Mouse (Mus musculus) intestine, postnatal 0 days (tissue): ENCODE data around the gene Lifr. TPM values are rescaled to one million over a fixed set of nuclear protein-coding genes. Genes with fewer than 3 reads are reported as not detected.

ENCODE experiments used
- ATAC-seq: fragments of 200-750 bp; cut with Nextera tagmentation; 2 replicates; pipeline ENCODE4 v1.8.0; 2017; ENCODE audit warnings: mild to moderate bottlenecking, moderate TSS enrichment, moderate library complexity
- H3K27ac ChIP-seq: fragments of 300-500 bp; sonication (generic); 2 replicates; pipeline ENCODE4 v1.5.1; 2014; ENCODE audit warnings: mild to moderate bottlenecking, low read depth, low read length, moderate library complexity
- H3K27me3 ChIP-seq: fragments of 300-500 bp; sonication (generic); replicated peaks from 2 replicates; pipeline ENCODE4 v1.6.1; 2014; ENCODE audit warnings: low read length, mixed read lengths; ENCODE audit not compliant: control insufficient read depth, insufficient read depth
- H3K36me3 ChIP-seq: fragments of 300-500 bp; sonication (generic); 2 replicates; pipeline ENCODE4 v1.6.1; 2014; ENCODE audit warnings: mild to moderate bottlenecking, moderate library complexity; ENCODE audit not compliant: control insufficient read depth, insufficient read depth
- H3K4me1 ChIP-seq: fragments of 300-500 bp; sonication (generic); replicated peaks from 2 replicates; pipeline ENCODE4 v1.6.1; 2014; ENCODE audit warnings: antibody characterized with exemption, low read length, mixed read lengths; ENCODE audit not compliant: control insufficient read depth, insufficient read depth
- H3K4me2 ChIP-seq: fragments of 300-500 bp; sonication (generic); replicated peaks from 2 replicates; pipeline ENCODE4 v1.6.1; 2014; ENCODE audit warnings: low read depth, mild to moderate bottlenecking, moderate library complexity
- H3K4me3 ChIP-seq: fragments of 300-500 bp; sonication (generic); 2 replicates; pipeline ENCODE4 v1.5.1; 2014; ENCODE audit warnings: low read depth, low read length
- H3K9ac ChIP-seq: fragments of 300-500 bp; sonication (generic); 2 replicates; pipeline ENCODE4 v1.6.1; 2014; ENCODE audit warnings: mild to moderate bottlenecking, low read depth, low read length
- H3K9me3 ChIP-seq: fragments of 300-500 bp; sonication (generic); 2 replicates; pipeline ENCODE4 v1.6.1; 2016; ENCODE audit warnings: mixed run types; ENCODE audit not compliant: control insufficient read depth
- CTCF ChIP-seq: sonication (generic); IDR thresholded peaks from 2 replicates; pipeline ENCODE4 v1.5.1; 2016; ENCODE audit warnings: low read depth, mild to moderate bottlenecking, control low read depth, antibody characterized with exemption, moderate library complexity
- WGBS: fragments of 180-500 bp; shearing (Covaris S2); extraction: QIAGEN DNeasy Blood & Tissue Kit; methylation state at CpG from one replicate; pipeline ENCODE4 v1.1.7; 2014; 5-methylcytosine and 5-hydroxymethylcytosine counted together
- polyA plus RNA-seq: library from polyadenylated mRNA; unstranded; fragments of >200 nt; fragmentation: Nextera tagmentation; extraction: Ambion mirVana; gene quantifications from 2 replicates; pipeline ENCODE4 v1.2.1, GENCODE M21; 2015

Gene Lifr
- polyA plus RNA-seq, 1 experiment from 2014 or later = 6.3 TPM

GRCm38 (mm10) chr15:7226225-7226624 lies 135.8 kb downstream of the Lifr start:
- 4% methylated on average over 5 of the region's 5 CpGs for WGBS
- Histone ChIP-seq H3K36me3 (no peaks in the 10 kb centered on the region), H3K27ac (no peak overlapping the region), H3K4me3 (no peak overlapping the region), H3K27me3 (0 out of 2 replicates have a peak, but pooled peaks cover 4% of the 10 kb centered on the region), H3K9me3 (no peaks in the 10 kb centered on the region), H3K4me2 (no peak overlapping the region), H3K4me1 (no peaks in the 10 kb centered on the region), H3K9ac (no peak overlapping the region)
- ATAC-seq = peak; percentile 83
- peak; percentile 100 for TF ChIP-seq CTCF

GRCm38 (mm10) chr15:7233393-7234090 lies 143.1 kb downstream of the Lifr start:
- no peak for ATAC-seq
- no peak for TF ChIP-seq CTCF
- 81% methylated on average over 13 of the region's 13 CpGs for WGBS

GRCm38 (mm10) chr15:7239904-7240303 lies 149.5 kb downstream of the Lifr start:
- Histone ChIP-seq H3K9ac (no peak overlapping the region), H3K4me1 (no peaks in the 10 kb centered on the region), H3K36me3 (no peaks in the 10 kb centered on the region), H3K4me2 (no peak overlapping the region), H3K4me3 (no peak overlapping the region), H3K9me3 (no peaks in the 10 kb centered on the region), H3K27me3 (no peaks in the 10 kb centered on the region), H3K27ac (no peak overlapping the region)
- TF ChIP-seq CTCF = no peak
- 92% methylated on average over 11 of the region's 11 CpGs for WGBS
- no peak for ATAC-seq

More at GRCm38 (mm10) chr15:7233393-7234090, 143.1 kb downstream of the Lifr start:
- no peaks in the 10 kb centered on the region for H3K27me3 ChIP-seq
- no peaks in the 10 kb centered on the region for H3K4me1 ChIP-seq
- H3K9me3 ChIP-seq = no peaks in the 10 kb centered on the region
- H3K36me3 ChIP-seq = no peaks in the 10 kb centered on the region
- no peak overlapping the region for H3K9ac ChIP-seq
- no peak overlapping the region for H3K4me3 ChIP-seq
- no peak overlapping the region for H3K4me2 ChIP-seq
- H3K27ac ChIP-seq = no peak overlapping the region

- H3K27ac ChIP-seq = no peak overlapping the region
- no peaks in the 10 kb centered on the region for H3K27me3 ChIP-seq
- no peaks in the 10 kb centered on the region for H3K9me3 ChIP-seq
- no peak for ATAC-seq
- H3K4me2 ChIP-seq = no peak overlapping the region
- H3K9ac ChIP-seq = no peak overlapping the region
- H3K4me3 ChIP-seq = no peak overlapping the region
- H3K36me3 ChIP-seq = no peaks in the 10 kb centered on the region
- no peak for TF ChIP-seq CTCF
- 79% methylated on average over 3 of the region's 3 CpGs for WGBS
- no peaks in the 10 kb centered on the region for H3K4me1 ChIP-seq
Observed at GRCm38 (mm10) chr15:7240950-7241349, 150.5 kb downstream of the Lifr start.

GRCm38 (mm10) chr15:7242161-7242850 lies 151.9 kb downstream of the Lifr start:
- no peak overlapping the region for H3K9ac ChIP-seq
- H3K36me3 ChIP-seq = no peaks in the 10 kb centered on the region
- no peaks in the 10 kb centered on the region for H3K27me3 ChIP-seq
- H3K27ac ChIP-seq = no peak overlapping the region
- no peaks in the 10 kb centered on the region for H3K9me3 ChIP-seq
- TF ChIP-seq CTCF = 0 out of 2 replicates have a peak, but pooled peaks have one; percentile 4
- WGBS = 68% methylated on average over 15 of the region's 15 CpGs
- H3K4me2 ChIP-seq = no peak overlapping the region
- H3K4me3 ChIP-seq = no peak overlapping the region
- H3K4me1 ChIP-seq = no peaks in the 10 kb centered on the region
- no peak for ATAC-seq

Other genes starting within 250 kb of the Lifr start
- 2.4 and 2.8 TPM in 2 replicates for gene Osmr, start 215.6 kb upstream of the Lifr start, polyA plus RNA-seq